Mouse (Mus musculus) heart, postnatal 0 days (tissue): ENCODE data around the gene Abhd17c. TPM values are rescaled to one million over a fixed set of nuclear protein-coding genes. Genes with fewer than 3 reads are reported as not detected.

ENCODE experiments used
- ATAC-seq: fragments of 200-750 bp; cut with Nextera tagmentation; 2 replicates; pipeline ENCODE4 v1.8.0; 2017; ENCODE audit warnings: low read depth, moderate number of reproducible peaks, moderate library complexity; ENCODE audit not compliant: insufficient read depth
- DNase-seq: peaks from one replicate; pipeline ENCODE4 v3.0.0-alpha.2; 2016; ENCODE audit warnings: low spot score
- H3K27ac ChIP-seq: fragments of 300-500 bp; sonication (generic); 2 replicates; pipeline ENCODE4 v1.5.1; 2014; ENCODE audit warnings: low read depth, mild to moderate bottlenecking
- H3K27me3 ChIP-seq: fragments of 300-500 bp; sonication (generic); 2 replicates; pipeline ENCODE4 v1.6.1; 2014; ENCODE audit warnings: low read length, mixed read lengths; ENCODE audit not compliant: control insufficient read depth, insufficient read depth
- H3K36me3 ChIP-seq: fragments of 300-500 bp; sonication (generic); replicated peaks from 2 replicates; pipeline ENCODE4 v1.6.1; 2014; ENCODE audit warnings: low read length, mixed read lengths; ENCODE audit not compliant: control insufficient read depth, insufficient read depth
- H3K4me1 ChIP-seq: fragments of 300-500 bp; sonication (generic); 2 replicates; pipeline ENCODE4 v1.6.1; 2014; ENCODE audit warnings: antibody characterized with exemption; ENCODE audit not compliant: control insufficient read depth, insufficient read depth
- H3K4me2 ChIP-seq: fragments of 300-500 bp; sonication (generic); 2 replicates; pipeline ENCODE4 v1.6.1; 2014; ENCODE audit warnings: low read depth, mild to moderate bottlenecking, low read length, moderate library complexity
- H3K4me3 ChIP-seq: fragments of 300-500 bp; sonication (generic); 2 replicates; pipeline ENCODE4 v1.5.1; 2014; ENCODE audit warnings: low read depth, low read length
- H3K9ac ChIP-seq: fragments of 300-500 bp; sonication (generic); replicated peaks from 2 replicates; pipeline ENCODE4 v1.6.1; 2014; ENCODE audit warnings: low read depth, low read length, mixed read lengths
- H3K9me3 ChIP-seq: fragments of 300-500 bp; sonication (generic); replicated peaks from 2 replicates; pipeline ENCODE4 v1.6.1; 2016; ENCODE audit warnings: low read length; ENCODE audit not compliant: control insufficient read depth
- CTCF ChIP-seq: IDR thresholded peaks from 2 replicates; pipeline ENCODE4 v1.5.1; 2016; ENCODE audit warnings: antibody characterized with exemption, control low read depth, low read depth
- EP300 ChIP-seq: IDR thresholded peaks from 2 replicates; pipeline ENCODE4 v1.6.1; 2016; ENCODE audit warnings: antibody characterized with exemption, low read depth
- WGBS: fragments of 180-500 bp; shearing (Covaris S2); extraction: QIAGEN DNeasy Blood & Tissue Kit; methylation state at CpG from one replicate; pipeline ENCODE4 v1.1.7; 2014; 5-methylcytosine and 5-hydroxymethylcytosine counted together
- polyA plus RNA-seq: library from polyadenylated mRNA; unstranded; fragments of >200 nt; fragmentation: Nextera tagmentation; extraction: Ambion mirVana; gene quantifications from 2 replicates; pipeline ENCODE4 v1.2.1, GENCODE M21; 2015
- total RNA-seq: library from RNA; depleted of rRNA; stranded (reverse); fragments of >200 nt; gene quantifications from 2 replicates; pipeline ENCODE4 v1.2.3, GENCODE M21; 2014; ENCODE audit warnings: low replicate concordance

Gene Abhd17c
- total and polyA plus RNA-seq, 2 experiments from 2014 or later = 45.3 to 76.1 TPM

GRCm38 (mm10) chr7:84152374-84152773 lies 681 bp upstream of the Abhd17c start:
- no peak for TF ChIP-seq EP300
- no peak for TF ChIP-seq CTCF
- Histone ChIP-seq H3K4me2 (peak overlapping the region; percentile 83), H3K4me1 (peaks cover 29% of the 10 kb centered on the region), H3K36me3 (no peaks in the 10 kb centered on the region), H3K4me3 (peak overlapping the region; percentile 87), H3K27me3 (no peaks in the 10 kb centered on the region), H3K27ac (no peak overlapping the region), H3K9me3 (no peaks in the 10 kb centered on the region), H3K9ac (peak overlapping the region; percentile 86)
- 49% methylated on average over 6 of the region's 6 CpGs for WGBS
- ATAC-seq = no peak
- DNase-seq = no peak

GRCm38 (mm10) chr7:84151960-84152334 lies 254 bp upstream of the Abhd17c start:
- Histone ChIP-seq H3K27ac (peak overlapping the region; percentile 95), H3K9ac (peak overlapping the region; percentile 86), H3K4me3 (peak overlapping the region; percentile 87), H3K4me2 (peak overlapping the region; percentile 83), H3K4me1 (peaks cover 33% of the 10 kb centered on the region), H3K27me3 (no peaks in the 10 kb centered on the region), H3K36me3 (no peaks in the 10 kb centered on the region), H3K9me3 (no peaks in the 10 kb centered on the region)
- ATAC-seq (peak; percentile 93), DNase-seq (peak; percentile 90)
- TF ChIP-seq CTCF (no peak), EP300 (no peak)
- WGBS = 1% methylated on average over 52 of the region's 55 CpGs

GRCm38 (mm10) chr7:84150361-84151000 lies 1.2 kb downstream of the Abhd17c start:
- Histone ChIP-seq H3K27me3 (no peaks in the 10 kb centered on the region), H3K36me3 (no peaks in the 10 kb centered on the region), H3K4me2 (peak overlapping the region; percentile 83), H3K4me1 (peaks cover 48% of the 10 kb centered on the region), H3K4me3 (peak overlapping the region; percentile 87), H3K27ac (peak overlapping the region; percentile 95), H3K9ac (peak overlapping the region; percentile 86), H3K9me3 (no peaks in the 10 kb centered on the region)
- DNase-seq = peak; percentile 45
- WGBS = 7% methylated on average over 13 of the region's 13 CpGs
- no peak for TF ChIP-seq EP300
- TF ChIP-seq CTCF = no peak
- ATAC-seq = peak; percentile 9

DNA sequence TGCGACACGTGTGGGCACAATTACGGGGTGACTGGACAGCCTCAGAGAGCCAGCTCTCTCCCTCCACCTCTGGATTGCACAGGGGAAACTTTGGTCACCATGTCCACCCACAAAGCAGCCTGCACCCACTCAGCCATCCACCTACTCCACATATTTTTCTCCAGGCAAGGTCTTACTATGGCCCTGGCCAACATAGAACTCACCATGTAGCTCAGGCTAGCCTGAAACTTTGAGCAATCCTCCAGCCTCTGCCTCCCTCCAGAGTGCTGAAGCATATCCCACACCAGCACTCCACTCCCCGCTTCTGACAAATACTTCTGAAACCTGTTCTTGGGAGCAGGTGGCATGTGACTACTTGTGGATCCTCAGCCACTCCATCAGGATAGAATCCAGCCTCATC lies 1.9 kb downstream of the Abhd17c start:
- Histone ChIP-seq H3K36me3 (no peaks in the 10 kb centered on the region), H3K9me3 (no peaks in the 10 kb centered on the region), H3K27me3 (no peaks in the 10 kb centered on the region), H3K9ac (peak overlapping the region; percentile 86; the same call in 1 of the 2 replicates), H3K4me3 (peak overlapping the region; percentile 87), H3K4me2 (peak overlapping the region; percentile 83), H3K4me1 (peaks cover 55% of the 10 kb centered on the region), H3K27ac (peak overlapping the region; percentile 95)
- DNase-seq = no peak
- ATAC-seq = no peak
- 35% methylated on average over 4 of the region's 4 CpGs for WGBS
- no peak for TF ChIP-seq CTCF
- TF ChIP-seq EP300 = no peak

- Histone ChIP-seq H3K4me2 (no peak overlapping the region), H3K4me3 (no peak overlapping the region), H3K36me3 (no peaks in the 10 kb centered on the region), H3K27ac (no peak overlapping the region), H3K9ac (no peak overlapping the region), H3K9me3 (no peaks in the 10 kb centered on the region), H3K4me1 (peaks cover 64% of the 10 kb centered on the region), H3K27me3 (no peaks in the 10 kb centered on the region)
- 73% methylated on average over 3 of the region's 3 CpGs for WGBS
- TF ChIP-seq CTCF = no peak
- TF ChIP-seq EP300 = no peak
- no peak for ATAC-seq
- DNase-seq = no peak
Observed at GRCm38 (mm10) chr7:84148896-84149295, 2.8 kb downstream of the Abhd17c start.

DNA sequence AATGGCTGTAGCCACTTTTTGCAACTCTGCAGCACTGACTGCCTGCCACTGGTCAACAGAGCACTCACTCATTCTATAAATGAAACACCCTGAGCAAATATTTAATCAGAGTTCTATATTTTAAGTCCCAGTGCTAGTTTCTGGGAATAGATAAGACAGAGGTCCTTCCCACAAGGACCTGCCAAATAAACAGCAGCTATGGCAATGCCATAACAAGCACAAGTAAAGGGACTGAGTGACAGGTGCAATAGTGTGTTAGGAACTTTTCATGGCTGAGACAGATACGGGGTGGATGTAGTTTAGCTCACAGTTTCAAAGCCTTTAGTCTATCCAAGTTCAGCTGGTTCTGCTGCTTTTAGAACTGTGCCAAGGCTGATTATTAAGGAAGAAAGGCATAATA lies 3.9 kb downstream of the Abhd17c start:
- Histone ChIP-seq H3K9ac (no peak overlapping the region), H3K27ac (no peak overlapping the region), H3K36me3 (no peaks in the 10 kb centered on the region), H3K9me3 (no peaks in the 10 kb centered on the region), H3K4me1 (peaks cover 75% of the 10 kb centered on the region), H3K27me3 (no peaks in the 10 kb centered on the region), H3K4me2 (no peak overlapping the region), H3K4me3 (no peak overlapping the region)
- 67% methylated on average over 1 of the region's 1 CpGs for WGBS
- no peak for ATAC-seq
- TF ChIP-seq CTCF = no peak
- no peak for TF ChIP-seq EP300
- DNase-seq = no peak
